Mouse (Mus musculus) MEL (cell line): ENCODE measurements around the gene Sobp.

Experiments
- CTCF ChIP-seq, 3 experiments: IDR thresholded peaks in 2 of 3; conservative IDR thresholded peaks in 1 of 3; 2 replicates each; pipeline ENCODE4 v1.5.1; 2011 to 2012; ENCODE audit warnings: low read length in 3 of 3, low read depth in 2 of 3, mild to moderate bottlenecking in 2 of 3, improper control_type of control experiment in 1 of 3, inconsistent platforms in 1 of 3, mixed read lengths in 1 of 3, moderate library complexity in 1 of 3; ENCODE audit not compliant: control insufficient read depth in 1 of 3, insufficient read depth in 1 of 3, poor library complexity in 1 of 3, severe bottlenecking in 1 of 3
- MAZ ChIP-seq: IDR thresholded peaks from 2 replicates; pipeline ENCODE4 v1.6.1; 2012; ENCODE audit warnings: low read depth, mild to moderate bottlenecking, inconsistent platforms, low read length, improper control_type of control experiment
- POLR2A ChIP-seq, 2 experiments: IDR thresholded peaks; 2 replicates each; pipeline ENCODE4 v1.6.1; 2011 to 2012; ENCODE audit warnings: low read length in 2 of 2, mild to moderate bottlenecking in 2 of 2, control low read depth in 1 of 2, improper control_type of control experiment in 1 of 2, low read depth in 1 of 2, moderate library complexity in 1 of 2; ENCODE audit not compliant: control insufficient read depth in 1 of 2, insufficient read depth in 1 of 2, poor library complexity in 1 of 2
- SMC3 ChIP-seq: IDR thresholded peaks from 2 replicates; pipeline ENCODE4 v1.6.1; 2011; ENCODE audit warnings: low read depth, low read length, improper control_type of control experiment
- ZC3H11A ChIP-seq: IDR thresholded peaks from 2 replicates; pipeline ENCODE4 v1.6.1; 2012; ENCODE audit warnings: low read depth, mild to moderate bottlenecking, inconsistent platforms, low read length, improper control_type of control experiment

GRCm38 (mm10) chr10:43200206-43200605 lies 25.9 kb upstream of the Sobp start:
- TF ChIP-seq ZC3H11A, result no peak
- TF ChIP-seq SMC3, result no peak
- no peak for TF ChIP-seq MAZ
- no peak for TF ChIP-seq CTCF (IDR thresholded peaks at IDR 0.05 in 2 of 3, conservative IDR thresholded peaks at IDR 0.05 in 1 of 3; ENCODE audit: control insufficient read depth in 1 of 3, insufficient read depth in 1 of 3, low read depth in 2 of 3, low read length in 3 of 3, poor library complexity in 1 of 3, severe bottlenecking in 1 of 3)
- no peak for TF ChIP-seq POLR2A (IDR thresholded peaks at IDR 0.05; ENCODE audit: control insufficient read depth in 1 of 2, insufficient read depth in 1 of 2, low read depth in 1 of 2, low read length in 2 of 2, poor library complexity in 1 of 2)
